Mouse (Mus musculus) CH12.LX (cell line): ENCODE results near the gene Fam117a.

Experiments used
- CHD1 ChIP-seq: IDR thresholded peaks from 2 replicates; pipeline ENCODE4 v1.6.1; 2012; ENCODE audit warnings: low read depth, low read length, improper control_type of control experiment, inconsistent platforms
- CTCF ChIP-seq, 2 experiments: IDR thresholded peaks in 1 of 2; conservative IDR thresholded peaks in 1 of 2; 2 replicates each; pipeline ENCODE4 v1.5.1; 2011 to 2012; ENCODE audit warnings: low read depth in 2 of 2, low read length in 2 of 2, improper control_type of control experiment in 1 of 2, inconsistent platforms in 1 of 2, mild to moderate bottlenecking in 1 of 2, moderate library complexity in 1 of 2
- E2F4 ChIP-seq: IDR thresholded peaks from 2 replicates; pipeline ENCODE4 v1.6.1; 2011; ENCODE audit warnings: low read depth, low read length, improper control_type of control experiment; ENCODE audit not compliant: insufficient replicate concordance
- EP300 ChIP-seq: IDR thresholded peaks from 2 replicates; pipeline ENCODE4 v1.6.1; 2011; ENCODE audit warnings: low read length, improper control_type of control experiment
- MAFK ChIP-seq: IDR thresholded peaks from 2 replicates; pipeline ENCODE4 v1.6.1; 2011; ENCODE audit warnings: low read length, improper control_type of control experiment; ENCODE audit not compliant: insufficient replicate concordance
- MAX ChIP-seq: IDR thresholded peaks from 2 replicates; pipeline ENCODE4 v1.6.1; 2011; ENCODE audit warnings: low read length, improper control_type of control experiment
- MYC ChIP-seq: IDR thresholded peaks from 2 replicates; pipeline ENCODE4 v1.6.1; 2011; ENCODE audit warnings: low read depth, mild to moderate bottlenecking, improper control_type of control experiment, low read length
- POLR2A ChIP-seq: IDR thresholded peaks from 2 replicates; pipeline ENCODE4 v1.6.1; 2011; ENCODE audit warnings: low read depth, mild to moderate bottlenecking, improper control_type of control experiment, low read length
- POLR2AphosphoS2 ChIP-seq: IDR thresholded peaks from 2 replicates; pipeline ENCODE4 v1.6.1; 2011; ENCODE audit warnings: low read depth, low read length, improper control_type of control experiment
- RCOR1 ChIP-seq: conservative IDR thresholded peaks from 2 replicates; pipeline ENCODE4 v1.6.1; 2012; ENCODE audit warnings: low read depth, mild to moderate bottlenecking, inconsistent platforms, low read length, improper control_type of control experiment
- TBP ChIP-seq: conservative IDR thresholded peaks from 2 replicates; pipeline ENCODE4 v1.6.1; 2011; ENCODE audit warnings: low read depth, low read length, improper control_type of control experiment
- USF1 ChIP-seq: IDR thresholded peaks from 2 replicates; pipeline ENCODE4 v1.6.1; 2014; ENCODE audit warnings: low read depth, mild to moderate bottlenecking, inconsistent platforms, low read length, improper control_type of control experiment
- ZMIZ1 ChIP-seq: IDR thresholded peaks from 2 replicates; pipeline ENCODE4 v1.6.1; 2012; ENCODE audit warnings: low read depth, mild to moderate bottlenecking, inconsistent platforms, low read length, improper control_type of control experiment
- ZNF384 ChIP-seq: IDR thresholded peaks from 2 replicates; pipeline ENCODE4 v1.6.1; 2012; ENCODE audit warnings: low read depth, low read length, improper control_type of control experiment, inconsistent platforms

GRCm38 (mm10) chr11:95397843-95398835 is 61.3 kb downstream of the Fam117a start:
- TF ChIP-seq CTCF (conservative IDR thresholded peaks at IDR 0.05 in 1 of 2, IDR thresholded peaks at IDR 0.05 in 1 of 2; ENCODE audit: low read depth in 2 of 2, low read length in 2 of 2) (peak; percentile 99 to 100), POLR2A (no peak), POLR2AphosphoS2 (no peak), E2F4 (no peak), USF1 (no peak), RCOR1 (no peak), MYC (no peak), ZMIZ1 (no peak), MAFK (no peak), MAX (no peak), TBP (no peak), CHD1 (no peak), EP300 (no peak), ZNF384 (no peak)
